Mouse (Mus musculus) right cerebral cortex, postnatal 10 days (tissue): ENCODE measurements around the gene Paqr4.
A peak's percentile ranks its signal among the peaks of the same experiment; 100 is the strongest.

Source experiments
- DNase-seq, 2 experiments: peaks; one replicate each; pipeline ENCODE4 v3.0.0; 2021; ENCODE audit warnings: low spot score in 2 of 2

Gene Paqr4

DNA sequence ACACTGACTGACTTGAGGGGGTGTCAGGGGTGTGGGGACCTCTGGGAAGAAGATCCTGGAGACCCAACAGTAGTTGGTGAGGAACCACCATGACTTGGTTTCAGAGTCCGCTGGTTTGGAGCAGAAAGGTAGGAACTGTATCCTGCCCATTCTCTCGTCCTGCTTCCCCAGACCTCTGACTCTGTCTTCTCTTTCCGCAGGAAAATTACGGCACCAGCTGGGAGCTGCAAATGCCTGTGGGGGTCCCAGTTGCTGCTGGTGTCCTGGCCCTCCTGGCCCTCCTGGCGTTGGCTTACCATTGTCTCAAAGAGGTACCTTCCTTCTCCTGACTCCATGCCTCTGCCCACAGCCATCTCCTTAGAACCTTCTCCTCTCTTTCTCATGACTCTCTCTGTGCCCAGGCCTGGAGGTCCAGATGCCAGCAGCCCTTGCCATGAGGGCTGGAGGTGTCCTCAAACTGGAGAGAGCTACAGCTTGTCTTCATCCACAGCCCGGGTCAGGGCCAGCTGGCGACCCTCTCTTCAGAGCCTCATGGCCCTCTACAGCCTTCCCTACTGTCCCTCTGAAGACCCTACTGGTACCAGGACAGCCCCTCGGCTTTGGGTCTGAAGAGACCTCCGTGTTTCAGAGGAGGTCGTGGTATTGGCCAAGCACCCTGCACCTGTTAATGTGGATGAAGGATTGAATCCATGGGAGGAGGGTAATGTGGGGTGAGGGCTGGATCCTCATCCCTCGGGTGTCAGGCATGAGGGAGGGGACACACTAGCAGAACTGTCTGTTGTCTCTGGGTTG, 8.9 kb upstream of the Paqr4 start:
- no peak for DNase-seq

DNA sequence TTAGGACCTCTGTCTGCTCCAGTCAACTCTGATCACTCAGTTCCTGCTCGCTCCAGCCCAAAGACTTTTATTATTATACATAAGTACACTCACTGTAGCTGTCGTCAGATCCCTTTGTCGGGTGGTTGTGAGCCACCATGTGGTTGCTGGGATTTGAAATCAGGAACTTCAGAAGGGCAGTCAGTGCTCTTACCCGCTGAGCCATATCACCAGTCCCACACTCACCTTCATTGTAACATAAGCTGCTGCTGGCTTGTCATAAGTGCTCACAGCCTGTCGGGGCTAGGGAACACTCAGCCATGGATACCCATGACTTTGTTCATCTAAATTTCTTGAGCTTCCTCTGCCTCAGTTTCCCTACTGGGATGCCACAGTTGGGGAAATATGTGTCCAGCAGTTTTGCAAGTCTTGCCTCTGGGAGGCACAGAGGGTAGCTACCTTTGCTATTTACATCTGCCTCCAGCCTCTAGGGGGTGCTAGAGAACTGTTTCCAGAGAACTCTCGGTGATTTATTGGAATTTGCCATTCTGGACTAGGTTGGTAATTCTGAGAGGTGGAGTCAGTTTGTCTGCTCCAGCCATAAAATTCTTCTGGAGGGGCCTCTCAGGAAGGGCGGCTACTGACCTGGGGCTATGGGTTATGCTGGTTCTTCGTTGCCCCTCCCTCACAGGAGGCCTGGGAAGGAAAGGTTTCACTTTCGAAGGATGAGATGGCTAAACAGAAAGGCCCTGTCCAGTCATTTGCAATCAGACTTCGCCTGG, 8.1 kb upstream of the Paqr4 start:
- DNase-seq: no peak

DNA sequence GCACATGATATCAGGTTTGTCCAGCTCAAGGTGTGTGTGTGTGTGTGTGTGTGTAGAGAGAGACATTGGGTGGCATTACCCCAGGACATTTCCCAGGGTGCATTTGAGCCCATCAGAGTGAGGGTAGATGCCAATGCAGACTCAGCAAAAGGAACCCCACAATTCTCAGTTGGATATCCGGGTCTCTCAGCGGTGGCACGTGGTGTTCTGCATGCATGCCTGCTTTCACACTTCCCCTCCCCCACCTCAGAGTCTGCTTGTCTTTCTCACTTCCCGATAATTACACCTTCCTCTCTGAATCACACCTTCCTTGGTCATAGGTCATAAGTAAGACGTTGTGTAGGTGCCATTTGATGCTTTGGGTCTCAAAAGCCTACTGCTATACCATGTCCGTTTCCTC, 7.4 kb upstream of the Paqr4 start:
- DNase-seq: no peak

DNA sequence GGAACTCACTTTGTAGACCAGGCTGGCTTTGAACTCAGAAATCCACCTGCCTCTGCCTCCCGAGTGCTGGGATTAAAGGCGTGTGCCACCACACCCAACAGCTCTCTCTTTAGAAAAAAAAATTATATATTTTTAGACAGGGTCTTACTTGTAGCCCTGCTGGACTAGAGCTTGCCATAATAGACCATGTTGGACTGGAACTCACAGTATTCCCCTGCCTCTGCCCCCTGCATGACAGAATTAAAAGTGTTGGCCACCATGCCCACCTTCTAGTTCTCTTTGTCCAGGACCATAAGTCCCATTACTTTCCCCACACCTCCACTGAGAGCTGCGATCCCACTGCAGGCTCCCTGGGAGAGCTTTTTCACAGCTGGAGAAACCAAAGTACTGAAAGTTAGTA, 6.8 kb upstream of the Paqr4 start:
- no peak for DNase-seq

DNA sequence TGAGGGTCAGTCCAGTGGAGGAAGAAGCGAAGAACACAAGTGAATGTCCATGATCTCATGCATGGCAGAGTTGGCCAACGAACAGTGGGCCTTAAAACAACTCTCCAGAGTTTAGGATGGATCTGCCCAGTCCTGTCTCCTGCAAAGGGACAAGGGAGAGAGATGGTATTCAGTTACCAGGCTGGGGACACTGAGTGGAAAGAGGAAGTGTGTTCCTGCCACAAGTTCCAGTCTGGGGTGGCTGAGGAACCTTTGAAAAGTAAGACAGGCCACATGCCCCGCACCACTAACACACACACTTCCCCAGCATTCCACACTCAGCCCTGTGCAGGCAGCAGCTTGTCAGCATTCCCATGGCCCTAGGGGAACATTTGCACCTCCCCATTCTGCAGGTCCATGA, 6.1 kb upstream of the Paqr4 start:
- DNase-seq: no peak

DNA sequence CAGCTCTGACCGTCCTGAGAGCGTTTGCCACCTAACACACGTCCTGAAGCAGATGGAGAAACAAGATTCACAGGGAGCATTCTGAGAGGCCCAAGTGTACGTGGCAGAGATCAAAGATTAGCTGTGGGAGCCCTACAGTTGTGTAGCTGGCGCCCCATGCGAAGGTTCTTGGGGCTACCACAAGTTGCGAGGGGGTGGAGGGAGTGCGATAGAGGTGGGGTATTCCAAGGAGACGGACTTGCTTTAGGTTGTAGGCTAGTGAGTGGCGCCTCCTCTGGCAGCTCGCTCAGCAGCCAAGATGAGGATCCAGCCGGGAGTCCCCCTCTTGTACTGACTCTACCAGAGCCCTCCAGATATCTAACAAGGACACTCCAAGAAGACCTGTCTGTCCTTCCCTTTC, 5.6 kb upstream of the Paqr4 start:
- DNase-seq: no peak

DNA sequence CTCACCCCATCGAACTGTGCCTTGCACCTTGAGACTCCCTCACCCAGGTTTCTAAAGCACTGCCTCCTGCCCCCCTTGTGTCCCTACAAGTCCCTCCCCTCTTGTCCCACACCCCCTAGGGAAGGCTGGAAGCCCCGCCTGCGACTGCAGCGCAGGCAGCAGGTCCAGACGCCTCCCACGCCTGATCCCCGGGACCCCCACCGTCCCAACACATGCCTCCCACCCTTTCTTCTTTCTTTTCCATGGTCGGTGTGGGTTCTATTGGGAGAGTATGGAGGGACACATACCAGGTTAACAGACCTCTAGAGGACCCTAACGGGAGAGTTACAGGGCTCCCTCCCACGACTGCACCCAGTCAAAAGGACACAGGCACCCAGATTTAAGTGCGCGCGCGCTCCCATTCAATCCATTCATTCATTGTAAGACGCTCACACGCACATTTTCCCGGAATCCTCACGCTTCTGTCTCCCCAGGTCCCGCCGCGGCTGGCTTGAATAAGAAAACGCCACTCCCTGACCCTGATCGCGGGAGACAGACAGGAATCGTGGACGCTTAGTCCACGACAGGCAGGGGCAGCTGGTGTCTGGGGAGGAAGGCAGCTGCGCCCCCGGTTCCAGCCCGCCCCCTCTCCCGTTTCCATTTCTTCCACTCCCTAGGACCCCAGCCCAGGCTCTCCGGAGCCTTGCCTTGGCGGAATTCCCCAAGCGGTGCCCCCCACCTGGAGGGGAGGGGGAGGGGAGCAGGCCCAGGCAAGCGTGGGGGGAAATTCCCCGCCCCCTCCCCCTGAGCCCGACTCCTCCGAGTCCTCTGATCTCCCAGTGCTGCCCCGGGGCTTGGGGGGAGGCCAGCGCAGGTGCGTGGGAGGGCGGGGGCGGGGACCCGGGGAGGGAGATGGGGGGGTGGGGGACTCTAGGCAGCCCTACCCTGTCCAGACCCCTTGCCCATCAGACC, 4.9 kb upstream of the Paqr4 start, which contains the start of gene Kremen2:
Gene Kremen2, minus strand, starts transcription at position 533 of the 951 bp plus-strand sequence.
- no peak for DNase-seq

DNA sequence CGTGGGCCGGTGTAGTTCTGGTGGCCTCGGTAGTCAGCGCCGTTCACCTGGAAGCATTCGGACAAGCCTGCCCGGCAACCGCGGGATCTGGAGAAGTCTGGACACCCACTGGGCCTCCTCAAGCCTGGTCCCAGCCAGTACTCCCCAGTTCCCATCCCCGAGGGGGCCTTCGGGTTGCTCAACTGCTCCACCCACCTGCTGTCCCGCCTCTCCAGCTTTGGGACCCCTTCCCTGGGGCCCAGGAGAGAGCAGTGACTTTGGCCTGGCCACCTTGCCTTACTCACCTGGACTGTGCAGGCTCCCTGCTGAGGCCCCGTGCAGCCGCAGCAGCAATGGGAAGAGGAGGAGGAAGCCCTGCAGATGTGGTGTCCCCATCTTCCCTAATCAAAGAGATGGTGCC, 4.0 kb upstream of the Paqr4 start:
- no peak for DNase-seq

DNA sequence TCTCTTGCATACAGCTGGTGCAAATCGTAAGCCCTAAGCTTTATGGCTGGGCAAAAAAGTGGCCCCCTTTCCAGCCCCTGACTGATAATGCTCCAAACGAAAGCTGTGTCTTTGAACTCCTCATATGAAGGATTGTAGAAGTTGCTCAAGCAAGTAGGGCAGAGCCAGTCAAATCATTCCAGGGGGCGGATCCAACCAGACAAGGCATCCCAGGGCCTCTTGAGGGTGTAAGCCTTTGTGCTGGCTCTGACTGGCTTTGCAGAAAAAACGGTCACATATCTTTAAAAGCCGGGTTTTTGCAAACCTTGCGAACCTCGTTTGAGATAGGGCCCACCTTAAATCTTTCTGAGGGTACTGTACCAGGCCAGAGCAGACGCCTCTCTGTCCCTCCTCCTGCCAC, 3.4 kb upstream of the Paqr4 start:
- no peak for DNase-seq

DNA sequence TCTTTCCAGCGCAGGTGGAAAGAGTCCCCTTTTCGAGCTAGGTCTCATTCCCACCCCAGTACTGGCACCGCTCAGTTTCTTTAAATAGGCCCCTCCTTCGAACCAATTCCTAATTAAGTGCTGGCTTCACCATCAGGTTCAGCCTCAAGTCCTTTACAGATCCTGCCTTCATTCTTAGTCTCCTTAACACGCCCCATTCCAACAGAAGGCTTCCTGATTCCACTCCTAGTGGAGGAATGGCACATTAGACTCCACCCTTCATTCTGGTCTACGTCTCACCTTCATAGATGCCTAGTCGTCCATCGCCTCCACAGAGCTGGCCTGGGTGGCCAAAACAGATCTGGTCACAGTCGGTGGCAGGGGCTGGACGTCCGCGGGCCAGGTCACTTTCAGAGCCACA, 2.3 kb upstream of the Paqr4 start:
- DNase-seq: no peak

DNA sequence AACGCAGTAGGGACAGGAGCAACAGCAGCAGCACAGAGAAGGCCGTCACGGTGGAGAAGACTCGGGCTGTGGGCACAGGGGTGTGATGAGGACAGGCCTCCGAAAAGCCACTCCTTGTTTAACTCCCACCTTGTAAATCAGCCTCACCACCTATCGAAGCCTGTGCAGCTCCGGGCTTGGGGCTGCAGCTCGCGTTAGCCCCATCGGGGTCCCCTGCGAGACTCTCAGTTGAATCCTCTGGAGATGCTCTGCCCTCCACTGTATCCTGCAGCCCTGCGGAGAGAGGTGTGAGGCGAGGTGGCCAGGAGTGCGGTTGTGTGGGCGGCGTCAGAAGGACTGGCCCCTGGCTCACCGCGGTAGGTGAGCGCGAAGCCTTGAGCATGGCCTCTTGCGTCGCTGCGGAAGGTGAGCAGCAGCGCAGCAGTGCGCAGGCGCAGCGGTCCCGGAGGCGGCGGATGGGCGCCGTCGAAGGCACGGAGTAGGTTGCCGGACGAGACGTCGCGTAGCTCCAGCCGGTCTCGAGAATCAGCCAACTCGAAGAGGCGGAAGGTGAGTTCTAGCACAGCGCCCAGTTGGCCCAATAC, 1.6 kb upstream of the Paqr4 start:
- no peak for DNase-seq

DNA sequence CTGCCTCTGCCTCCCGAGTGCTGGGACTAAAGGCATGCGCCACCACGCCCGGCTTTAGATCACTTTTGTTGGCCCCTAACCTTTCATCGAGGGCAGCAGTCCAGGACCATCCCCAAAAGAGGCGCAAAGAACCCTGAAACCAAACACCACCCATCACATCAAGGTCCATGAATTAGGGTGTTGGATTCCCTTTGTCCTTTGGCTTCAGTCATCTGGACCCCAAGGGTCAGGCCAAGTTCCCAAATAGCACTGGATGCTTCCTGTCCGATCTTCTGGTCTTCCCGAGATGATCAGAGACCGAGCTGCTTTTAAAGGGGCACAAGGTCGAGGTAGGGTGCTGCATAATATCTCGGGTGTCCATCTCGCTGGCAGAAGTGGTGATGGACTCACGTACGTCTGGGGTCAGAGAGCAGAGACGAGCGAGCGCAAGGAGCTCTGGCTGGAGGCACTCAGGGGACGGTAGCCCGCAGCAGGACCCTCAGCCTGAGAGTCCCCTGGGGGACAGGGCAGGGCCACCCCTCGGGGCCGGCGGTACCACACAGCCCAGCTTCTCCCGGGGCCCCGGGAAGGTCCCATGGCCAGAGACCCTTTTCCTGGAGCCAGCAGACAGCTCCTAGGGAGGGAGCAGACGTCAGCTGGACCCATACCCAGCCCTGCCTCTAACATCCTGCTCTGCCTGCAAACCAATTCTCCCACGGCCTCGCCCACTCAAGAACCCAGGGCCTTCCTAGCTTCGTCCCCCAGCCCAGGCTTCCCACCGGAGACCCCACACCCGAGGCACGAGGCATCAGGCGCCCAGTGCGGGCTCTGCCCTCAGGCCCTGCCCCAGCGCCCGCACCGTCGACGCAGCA, 917 bp upstream of the Paqr4 start:
- DNase-seq: no peak

DNA sequence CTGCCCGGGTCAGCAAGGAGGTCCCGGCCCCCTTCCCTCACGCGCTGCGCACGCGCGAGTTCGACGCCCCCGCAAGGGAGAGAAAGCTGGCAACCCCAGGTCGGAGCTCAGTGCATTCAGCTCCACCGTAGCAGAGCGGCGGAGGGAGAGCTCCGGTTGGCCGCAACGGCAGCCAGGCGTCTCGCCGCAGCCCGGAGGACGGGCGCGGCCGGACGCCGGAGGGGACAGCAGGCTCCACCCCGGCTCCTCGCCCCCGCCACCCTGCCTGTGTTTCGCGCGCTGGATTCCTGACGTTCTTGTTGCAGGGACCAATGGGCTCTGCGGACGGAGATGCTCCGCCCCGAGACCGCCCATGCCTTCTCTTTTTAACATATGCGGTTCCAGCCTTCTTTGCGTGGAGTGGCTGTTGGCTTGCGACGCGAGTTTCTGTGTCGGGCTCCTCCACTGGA, 507 bp downstream of the Paqr4 start:
- DNase-seq: peak; percentile 96

DNA sequence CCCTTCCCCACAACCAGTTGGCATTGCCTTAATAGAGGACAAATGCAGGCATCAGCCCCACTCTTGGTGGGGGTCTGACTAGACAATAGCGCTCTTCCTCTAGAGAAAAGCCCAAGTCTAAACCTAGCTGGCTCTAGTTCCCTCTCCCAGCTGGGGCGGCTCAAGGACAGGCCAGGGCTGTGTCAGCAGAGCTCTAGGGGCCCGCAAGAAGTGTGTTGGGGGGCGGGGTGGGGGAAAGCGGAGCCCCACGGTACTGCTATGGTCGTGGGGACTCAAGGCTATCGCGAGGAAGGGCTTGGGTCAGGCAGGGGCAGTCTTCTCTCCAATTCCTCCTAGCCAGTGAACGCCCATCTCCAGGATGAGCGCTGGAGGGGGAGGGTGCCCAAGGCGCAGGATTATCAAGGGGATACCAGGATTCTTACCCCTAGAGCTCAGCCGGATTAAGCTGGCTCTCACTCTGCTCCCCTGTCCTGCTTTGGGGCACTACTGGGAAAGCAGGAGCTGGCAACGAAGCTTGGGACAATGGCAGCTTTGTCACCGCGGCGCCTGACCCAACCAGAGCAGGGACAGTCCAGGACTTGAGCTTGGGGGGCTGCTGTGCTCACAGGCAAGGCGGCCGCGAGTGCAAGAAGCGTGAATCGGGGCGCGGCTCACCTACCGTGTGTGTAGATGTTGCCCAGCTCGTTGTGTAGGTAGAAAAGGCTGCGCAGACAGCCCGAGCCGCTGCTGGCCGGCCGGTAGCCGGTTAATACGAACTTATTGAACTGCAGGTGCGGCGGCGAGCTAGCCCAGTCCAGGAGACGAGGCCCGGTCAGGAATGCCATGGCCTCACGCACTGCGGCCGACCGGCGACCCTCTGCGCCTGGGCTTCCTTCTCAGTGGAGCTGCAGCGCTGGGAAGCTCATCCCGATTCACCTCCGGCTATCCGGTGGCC, 1.2 kb downstream of the Paqr4 start:
- DNase-seq: peak in 1 of 2 experiments; percentile 59

DNA sequence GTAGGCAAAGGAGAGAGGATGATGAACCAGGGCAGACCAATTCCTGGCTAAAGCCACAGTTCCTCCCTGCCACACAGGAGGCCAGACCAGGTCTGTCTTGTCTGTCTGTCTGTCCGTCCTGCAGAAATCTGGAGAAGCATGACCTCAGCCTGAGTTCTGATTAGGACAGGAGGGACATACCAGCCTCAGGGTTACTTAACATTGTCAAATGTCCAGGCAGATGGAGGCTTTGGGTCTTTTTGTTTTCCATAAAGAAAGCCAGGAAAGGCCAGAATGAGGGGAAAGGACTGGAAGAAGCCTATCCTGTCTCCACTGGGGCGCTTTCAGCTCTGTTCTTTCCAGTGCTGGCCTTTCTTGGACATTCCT, 1.8 kb downstream of the Paqr4 start:
- DNase-seq: no peak

DNA sequence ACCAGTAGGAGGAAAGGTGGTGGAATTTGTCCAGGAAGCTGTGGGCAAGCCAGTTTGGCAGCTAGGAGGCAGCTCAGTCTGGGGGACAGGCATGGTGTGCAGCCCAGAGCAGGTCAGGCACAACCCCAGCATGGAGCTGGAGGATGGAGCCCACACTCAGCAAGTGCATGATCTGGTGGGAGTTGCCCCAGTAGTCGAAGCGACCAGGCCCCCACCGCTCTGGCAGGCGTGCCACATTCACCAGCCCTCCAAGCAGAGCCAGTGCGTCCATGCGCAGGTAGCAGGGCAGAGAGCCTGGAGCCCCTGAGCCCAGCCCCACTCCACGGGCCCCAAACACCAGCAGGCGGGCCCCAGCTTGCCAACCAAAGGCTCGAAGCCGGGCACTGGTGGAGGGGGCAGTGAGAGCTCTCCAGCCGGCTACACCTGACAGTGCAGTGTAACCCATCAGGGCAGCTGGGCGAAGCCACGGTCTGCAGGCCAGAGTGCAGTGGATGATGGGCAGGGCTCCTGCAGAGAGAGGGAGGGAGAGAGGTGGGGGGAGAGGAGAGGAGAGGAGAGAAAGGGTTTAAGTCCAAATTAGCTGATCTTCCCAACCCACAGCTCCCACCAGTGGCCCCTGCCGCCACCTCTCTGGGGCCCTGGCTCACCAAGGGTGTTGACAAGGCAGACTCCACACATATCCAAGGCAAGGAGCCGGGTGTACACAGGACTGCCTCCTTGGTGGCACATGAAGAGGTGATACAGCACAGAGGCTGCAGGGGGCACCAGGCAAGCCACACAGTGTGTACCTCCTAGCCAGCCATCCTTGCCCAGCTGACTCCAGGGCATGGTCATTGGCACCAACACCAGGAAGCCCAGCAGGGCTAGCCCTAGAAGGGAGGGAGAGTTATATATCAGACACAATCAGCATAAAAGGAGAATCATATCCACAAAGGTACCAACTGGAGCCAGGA, 2.9 kb downstream of the Paqr4 start:
- no peak for DNase-seq

DNA sequence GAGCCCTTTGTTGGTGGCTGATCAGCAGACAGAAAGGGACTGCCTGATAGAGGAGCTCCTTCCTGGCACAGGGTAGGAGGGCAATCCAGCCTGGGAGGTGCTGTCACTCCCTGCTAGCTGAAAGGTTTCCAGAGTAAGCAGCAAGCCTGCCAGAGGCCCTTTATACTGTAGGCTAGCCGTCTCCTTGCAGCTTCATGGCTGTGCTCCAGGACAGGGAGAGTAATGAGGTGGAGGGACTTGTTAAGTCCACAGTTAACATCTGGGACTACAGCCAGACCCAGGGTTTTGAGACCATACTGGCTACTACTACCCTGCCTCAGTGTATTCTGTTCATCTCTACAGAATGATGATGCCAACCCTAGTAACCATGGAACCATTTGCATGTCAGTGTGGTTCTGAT, 6.3 kb downstream of the Paqr4 start:
- DNase-seq: peak in 1 of 2 experiments; percentile 67

DNA sequence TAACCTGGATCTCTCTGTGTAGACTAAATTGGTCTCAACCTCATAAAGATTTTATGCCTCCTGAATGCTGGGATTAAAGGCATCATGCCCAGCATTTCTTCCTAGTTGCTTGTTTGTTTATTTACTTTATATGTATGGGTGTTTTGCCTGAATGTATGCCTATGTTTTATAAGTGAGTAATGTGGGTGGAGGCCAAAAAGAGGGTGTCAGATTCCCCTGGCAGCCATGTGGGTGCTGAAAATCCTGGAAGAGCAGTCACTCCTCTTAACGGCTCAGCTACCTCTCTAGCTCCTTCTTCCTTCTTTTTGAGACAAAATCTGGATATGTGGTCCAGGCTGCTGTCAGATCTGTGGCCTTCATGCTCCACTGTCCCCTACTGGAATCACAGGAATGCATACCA, 10.2 kb downstream of the Paqr4 start:
- no peak for DNase-seq

DNA sequence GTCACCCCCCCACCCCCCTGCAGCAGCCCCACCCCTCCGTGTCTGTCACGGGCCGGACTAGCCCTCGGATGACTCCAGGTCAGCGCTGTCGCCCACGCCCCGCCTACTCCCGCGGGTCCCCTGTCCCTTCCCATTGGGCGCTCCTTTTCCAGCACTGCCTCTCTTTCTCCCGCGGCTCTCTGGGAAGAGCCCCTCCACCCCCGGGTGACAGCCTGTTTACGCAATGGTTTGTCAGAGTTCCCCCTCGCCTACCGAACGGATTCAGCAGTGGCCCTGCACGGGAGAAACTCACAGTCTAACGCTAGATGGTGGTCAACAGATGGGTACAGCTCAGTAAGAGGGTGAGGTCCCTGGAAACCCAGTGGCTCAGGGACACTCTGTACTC, 13.9 kb downstream of the Paqr4 start:
- peak; percentile 77 to 84 for DNase-seq
